Mouse (Mus musculus): ENCODE data around the gene Selenoh. TPM values are rescaled to one million over a fixed set of nuclear protein-coding genes. Genes with fewer than 3 reads are reported as not detected.
A peak's percentile ranks its signal among the peaks of the same experiment; 100 is the strongest.

The Selenoh gene
- polyA plus RNA-seq, 1 experiment from 2014 or later: 230 TPM

- no peak overlapping the region for H3K4me2 ChIP-seq (replicated peaks)
- 75% methylated on average over 1 of the region's 1 CpGs for WGBS
- H3K36me3 ChIP-seq: no peaks in the 10 kb centered on the region
- H3K27ac ChIP-seq (replicated peaks): no peak overlapping the region
- ATAC-seq (ENCODE audit: insufficient number of reproducible peaks, low FRiP score, low TSS enrichment, low read depth): no peak
- H3K4me1 ChIP-seq: peaks cover 4% of the 10 kb centered on the region; the same call in 1 of the 2 replicates
- H3K9me3 ChIP-seq (replicated peaks): no peaks in the 10 kb centered on the region
- H3K9ac ChIP-seq: no peak overlapping the region
- no peak overlapping the region for H3K4me3 ChIP-seq (replicated peaks)
- H3K27me3 ChIP-seq: no peaks in the 10 kb centered on the region
Observed at GRCm38 (mm10) chr2:84646138-84646537, 24.4 kb downstream of the Selenoh start.

GRCm38 (mm10) chr2:84640833-84641232, 29.7 kb downstream of the Selenoh start:
- H3K9me3 ChIP-seq (replicated peaks): no peaks in the 10 kb centered on the region
- H3K36me3 ChIP-seq: no peaks in the 10 kb centered on the region
- H3K27ac ChIP-seq (replicated peaks): no peak overlapping the region
- no peak overlapping the region for H3K9ac ChIP-seq
- ATAC-seq (ENCODE audit: insufficient number of reproducible peaks, low FRiP score, low TSS enrichment, low read depth): no peak
- H3K4me3 ChIP-seq (replicated peaks): no peak overlapping the region
- peaks cover 39% of the 10 kb centered on the region for H3K4me1 ChIP-seq
- no peaks in the 10 kb centered on the region for H3K27me3 ChIP-seq
- no peak overlapping the region for H3K4me2 ChIP-seq (replicated peaks)

GRCm38 (mm10) chr2:84638428-84639220, 31.9 kb downstream of the Selenoh start:
- 26% methylated on average over 5 of the region's 5 CpGs for WGBS
- H3K27me3 ChIP-seq: no peaks in the 10 kb centered on the region
- peak overlapping the region; percentile 69 for H3K27ac ChIP-seq (replicated peaks)
- no peak overlapping the region for H3K4me2 ChIP-seq (replicated peaks)
- ATAC-seq (ENCODE audit: insufficient number of reproducible peaks, low FRiP score, low TSS enrichment, low read depth): no peak
- H3K9me3 ChIP-seq (replicated peaks): no peaks in the 10 kb centered on the region
- H3K36me3 ChIP-seq: no peaks in the 10 kb centered on the region
- peaks cover 55% of the 10 kb centered on the region for H3K4me1 ChIP-seq
- no peak overlapping the region for H3K9ac ChIP-seq
- no peak overlapping the region for H3K4me3 ChIP-seq (replicated peaks)

- Histone ChIP-seq H3K4me2 (replicated peaks) (no peak overlapping the region), H3K27ac (replicated peaks) (peak overlapping the region; percentile 69), H3K9ac (no peak overlapping the region), H3K36me3 (no peaks in the 10 kb centered on the region), H3K27me3 (no peaks in the 10 kb centered on the region), H3K9me3 (replicated peaks) (no peaks in the 10 kb centered on the region), H3K4me3 (replicated peaks) (no peak overlapping the region), H3K4me1 (peaks cover 62% of the 10 kb centered on the region)
- 20% methylated on average over 7 of the region's 7 CpGs for WGBS
- ATAC-seq (ENCODE audit: insufficient number of reproducible peaks, low FRiP score, low TSS enrichment, low read depth): no peak
Observed at GRCm38 (mm10) chr2:84637452-84638165, 33.0 kb downstream of the Selenoh start.

GRCm38 (mm10) chr2:84636231-84636741, 34.3 kb downstream of the Selenoh start:
- no peaks in the 10 kb centered on the region for H3K36me3 ChIP-seq
- H3K4me1 ChIP-seq: peaks cover 67% of the 10 kb centered on the region
- no peak for ATAC-seq (ENCODE audit: insufficient number of reproducible peaks, low FRiP score, low TSS enrichment, low read depth)
- no peak overlapping the region for H3K9ac ChIP-seq
- no peaks in the 10 kb centered on the region for H3K27me3 ChIP-seq
- no peak overlapping the region for H3K4me3 ChIP-seq (replicated peaks)
- H3K27ac ChIP-seq (replicated peaks): peak overlapping the region; percentile 87
- no peaks in the 10 kb centered on the region for H3K9me3 ChIP-seq (replicated peaks)
- H3K4me2 ChIP-seq (replicated peaks): peak overlapping the region; percentile 27
- WGBS: 11% methylated on average over 8 of the region's 8 CpGs

GRCm38 (mm10) chr2:84635611-84636010, 35.0 kb downstream of the Selenoh start:
- ATAC-seq (ENCODE audit: insufficient number of reproducible peaks, low FRiP score, low TSS enrichment, low read depth): peak; percentile 91
- 0% methylated on average over 2 of the region's 2 CpGs for WGBS
- H3K27ac ChIP-seq (replicated peaks): peak overlapping the region; percentile 87
- H3K27me3 ChIP-seq: no peaks in the 10 kb centered on the region
- no peak overlapping the region for H3K9ac ChIP-seq
- no peak overlapping the region for H3K4me3 ChIP-seq (replicated peaks)
- peaks cover 67% of the 10 kb centered on the region for H3K4me1 ChIP-seq
- peak overlapping the region; percentile 27 for H3K4me2 ChIP-seq (replicated peaks)
- H3K9me3 ChIP-seq (replicated peaks): no peaks in the 10 kb centered on the region
- H3K36me3 ChIP-seq: no peaks in the 10 kb centered on the region

- no peaks in the 10 kb centered on the region for H3K9me3 ChIP-seq (replicated peaks)
- peak overlapping the region; percentile 27 for H3K4me2 ChIP-seq (replicated peaks)
- H3K4me1 ChIP-seq: peaks cover 67% of the 10 kb centered on the region
- no peak overlapping the region for H3K4me3 ChIP-seq (replicated peaks)
- no peaks in the 10 kb centered on the region for H3K27me3 ChIP-seq
- no peak for ATAC-seq (ENCODE audit: insufficient number of reproducible peaks, low FRiP score, low TSS enrichment, low read depth)
- 17% methylated on average over 4 of the region's 4 CpGs for WGBS
- H3K27ac ChIP-seq (replicated peaks): peak overlapping the region; percentile 87
- H3K9ac ChIP-seq: no peak overlapping the region
- H3K36me3 ChIP-seq: no peaks in the 10 kb centered on the region
Observed at GRCm38 (mm10) chr2:84634934-84635482, 35.6 kb downstream of the Selenoh start.

GRCm38 (mm10) chr2:84634006-84634405, 36.6 kb downstream of the Selenoh start:
- no peak for ATAC-seq (ENCODE audit: insufficient number of reproducible peaks, low FRiP score, low TSS enrichment, low read depth)
- Histone ChIP-seq H3K4me1 (peaks cover 63% of the 10 kb centered on the region), H3K9me3 (replicated peaks) (no peaks in the 10 kb centered on the region), H3K36me3 (no peaks in the 10 kb centered on the region), H3K4me3 (replicated peaks) (no peak overlapping the region), H3K9ac (no peak overlapping the region), H3K4me2 (replicated peaks) (no peak overlapping the region), H3K27me3 (no peaks in the 10 kb centered on the region), H3K27ac (replicated peaks) (peak overlapping the region; percentile 61)
- 62% methylated on average over 4 of the region's 4 CpGs for WGBS

GRCm38 (mm10) chr2:84632999-84633398, 37.6 kb downstream of the Selenoh start:
- H3K27ac ChIP-seq (replicated peaks): peak overlapping the region; percentile 18
- 18% methylated on average over 3 of the region's 3 CpGs for WGBS

GRCm38 (mm10) chr2:84632001-84632400, 38.6 kb downstream of the Selenoh start:
- no peak overlapping the region; the same call in 1 of the 2 replicates for H3K27ac ChIP-seq (replicated peaks)
- no peaks in the 10 kb centered on the region for H3K36me3 ChIP-seq
- WGBS: 94% methylated on average over 1 of the region's 1 CpGs
- no peak overlapping the region for H3K4me3 ChIP-seq (replicated peaks)
- no peaks in the 10 kb centered on the region for H3K9me3 ChIP-seq (replicated peaks)
- H3K27me3 ChIP-seq: no peaks in the 10 kb centered on the region
- no peak overlapping the region for H3K4me2 ChIP-seq (replicated peaks)
- H3K4me1 ChIP-seq: peaks cover 44% of the 10 kb centered on the region
- no peak overlapping the region for H3K9ac ChIP-seq
- ATAC-seq (ENCODE audit: insufficient number of reproducible peaks, low FRiP score, low TSS enrichment, low read depth): no peak

More at GRCm38 (mm10) chr2:84632999-84633398, 37.6 kb downstream of the Selenoh start:
- Histone ChIP-seq H3K4me1 (peaks cover 53% of the 10 kb centered on the region), H3K4me2 (replicated peaks) (no peak overlapping the region), H3K9me3 (replicated peaks) (no peaks in the 10 kb centered on the region), H3K9ac (no peak overlapping the region), H3K36me3 (no peaks in the 10 kb centered on the region), H3K27me3 (no peaks in the 10 kb centered on the region), H3K4me3 (replicated peaks) (no peak overlapping the region)
- ATAC-seq (ENCODE audit: insufficient number of reproducible peaks, low FRiP score, low TSS enrichment, low read depth): no peak

- no peak for ATAC-seq (ENCODE audit: insufficient number of reproducible peaks, low FRiP score, low TSS enrichment, low read depth)
- H3K27me3 ChIP-seq: no peaks in the 10 kb centered on the region
- no peak overlapping the region for H3K4me3 ChIP-seq (replicated peaks)
- no peak overlapping the region for H3K4me2 ChIP-seq (replicated peaks)
- H3K27ac ChIP-seq (replicated peaks): peak overlapping the region; percentile 65
- 58% methylated on average over 3 of the region's 3 CpGs for WGBS
- 0 out of 2 replicates have a peak, but pooled peaks cover 3% of the 10 kb centered on the region for H3K36me3 ChIP-seq
- no peaks in the 10 kb centered on the region for H3K9me3 ChIP-seq (replicated peaks)
- H3K9ac ChIP-seq: no peak overlapping the region
- H3K4me1 ChIP-seq: peaks cover 11% of the 10 kb centered on the region
Observed at GRCm38 (mm10) chr2:84627036-84627435, 43.5 kb downstream of the Selenoh start.

Data from embryonic facial prominence, embryonic 15.5 days (tissue).